Mouse (Mus musculus): Measurements from ENCODE around the gene Ubr2. TPM values are rescaled to one million over a fixed set of nuclear protein-coding genes. Genes with fewer than 3 reads are reported as not detected.
A peak's percentile ranks its signal among the peaks of the same experiment; 100 is the strongest.

The Ubr2 gene
- total and polyA plus RNA-seq, 3 experiments = 29.8 to 86.1 (median 63.9) TPM

DNA sequence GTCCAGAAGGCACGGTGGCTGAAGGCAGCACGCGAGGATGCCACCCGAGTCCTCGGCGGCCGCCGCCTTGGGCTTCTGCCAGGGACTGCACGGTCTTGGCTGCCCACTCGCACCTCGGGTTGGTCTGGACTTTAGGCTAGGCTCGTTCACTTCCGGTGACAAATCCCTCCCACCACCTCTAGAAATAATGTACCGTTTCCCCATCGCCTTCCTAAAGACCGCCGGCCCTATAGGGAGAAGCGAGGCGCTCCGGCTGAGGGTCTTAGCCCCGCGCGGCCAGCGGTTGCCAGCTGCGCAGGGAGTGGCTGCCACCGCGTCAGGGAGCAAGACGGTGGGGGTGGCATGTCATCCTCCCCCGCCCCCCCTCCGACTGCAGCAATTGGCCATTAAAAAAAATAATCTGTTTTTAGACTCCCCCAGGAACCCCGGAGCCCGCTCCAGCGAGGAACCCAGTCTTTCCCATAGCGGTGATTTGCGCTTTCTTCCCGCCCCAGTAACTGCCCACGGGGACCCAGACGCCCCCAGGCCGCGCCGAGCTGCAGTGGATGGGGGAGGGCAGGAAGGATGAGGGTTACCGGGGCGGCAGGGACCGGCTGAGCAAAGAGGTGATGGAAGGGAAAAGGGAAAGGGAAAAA lies 120.8 kb downstream of the Ubr2 start:
- Histone ChIP-seq H3K36me3 (ENCODE audit: control insufficient read depth, insufficient read depth, low read length) (peaks cover 7% of the 10 kb centered on the region), H3K9ac (ENCODE audit: low read depth, low read length) (peak overlapping the region; percentile 92), H3K4me3 (peak overlapping the region; percentile 77), H3K27ac (peak overlapping the region; percentile 96), H3K4me1 (ENCODE audit: control insufficient read depth, insufficient read depth, low read length) (peaks cover 9% of the 10 kb centered on the region), H3K79me2 (replicated peaks; ENCODE audit: control insufficient read depth, insufficient read depth, low read length) (no peaks in the 10 kb centered on the region), H3K27me3 (ENCODE audit: control insufficient read depth, insufficient read depth, low read length) (no peaks in the 10 kb centered on the region)
- DNase-seq = peak; percentile 83 to 85
- TF ChIP-seq EP300 (IDR thresholded peaks at IDR 0.05; ENCODE audit: insufficient read depth, low read depth, low read length) = no peak
- no peak for TF ChIP-seq CTCF (IDR thresholded peaks at IDR 0.05)
- TF ChIP-seq POLR2A (IDR thresholded peaks at IDR 0.05; ENCODE audit: insufficient read depth, low read depth, low read length) = 0 out of 2 replicates have a peak, but pooled peaks have one; percentile 58
- under 1% methylated on average over 43 of the region's 44 CpGs for WGBS
- intact Hi-C loops (cut with DNase I) = loop anchor here (1.0 kb wide), 2 partner anchors 34 to 107 kb away; partner anchors contain the start of gene Rpl7l1

DNA sequence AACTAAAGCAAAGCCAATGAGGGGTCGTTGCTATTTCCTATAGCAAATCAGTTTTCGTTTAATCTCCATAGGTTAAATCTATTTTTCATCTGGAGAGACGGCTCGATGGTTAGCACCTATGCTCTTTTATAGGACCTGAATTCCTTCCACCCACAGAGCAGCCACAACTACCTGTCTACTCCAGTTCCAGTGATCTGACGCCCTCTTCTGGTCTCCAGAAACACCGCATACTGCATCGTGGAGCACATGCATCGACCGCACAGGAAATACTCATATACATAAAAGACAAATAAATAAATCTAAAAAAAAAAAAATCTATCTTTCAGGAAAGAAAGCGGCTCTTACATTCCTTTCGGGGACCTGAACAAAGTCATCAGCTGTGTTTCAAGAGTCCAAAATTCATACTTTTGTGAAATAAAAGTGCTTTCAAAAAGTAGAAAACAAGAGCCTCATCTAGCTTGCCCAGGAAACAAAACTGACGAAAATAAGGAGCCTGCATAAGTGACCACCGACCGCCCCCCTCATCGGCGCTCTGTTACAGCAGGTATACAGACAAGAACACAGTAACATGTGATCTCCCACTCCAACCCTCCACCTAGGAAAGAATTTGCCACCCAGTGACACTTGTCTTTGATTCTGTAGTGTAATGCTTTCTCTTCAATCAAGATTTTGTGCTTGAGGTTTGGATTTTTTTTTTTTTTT lies 121.7 kb downstream of the Ubr2 start:
- peak in 1 of 2 experiments; percentile 45 for DNase-seq
- peak overlapping the region; percentile 96 for H3K27ac ChIP-seq
- intact Hi-C loops (cut with DNase I) = no loop called here

DNA sequence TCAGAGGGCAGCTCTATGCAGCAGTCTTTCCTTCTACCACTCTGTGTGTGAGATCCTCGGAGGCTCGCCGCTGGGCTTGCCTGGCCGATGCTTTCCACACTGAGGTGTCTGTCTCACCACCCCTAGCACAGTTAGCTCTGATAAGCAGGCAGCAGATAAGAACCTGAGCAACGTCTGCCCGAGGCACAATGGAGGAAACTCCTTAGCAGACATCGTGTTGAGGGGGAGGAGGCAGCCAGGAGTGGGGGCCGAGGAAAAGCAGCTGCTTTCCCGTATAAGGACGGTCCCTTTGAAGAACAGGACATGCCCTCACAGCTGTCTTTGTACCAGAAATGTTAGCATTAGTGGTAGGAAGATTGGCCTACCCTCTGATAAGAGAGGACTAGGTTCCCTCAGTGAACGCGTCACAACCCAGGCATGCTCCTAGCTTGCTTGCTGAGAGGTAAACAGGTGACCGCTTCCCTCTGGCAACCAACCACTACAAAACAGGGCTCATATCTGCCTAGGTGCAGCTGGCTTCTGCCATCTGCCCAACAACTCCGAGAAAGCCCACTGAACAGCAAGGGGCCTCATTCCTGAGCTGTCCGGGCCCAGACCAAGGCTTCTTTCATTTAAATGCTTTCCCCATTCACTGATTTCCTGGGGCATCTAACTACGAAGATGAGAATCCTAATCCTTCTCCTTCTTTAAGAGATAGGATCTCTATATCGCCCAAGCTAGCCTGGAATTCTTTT lies 124.3 kb downstream of the Ubr2 start:
- intact Hi-C loops (cut with DNase I) = no loop called here
- H3K79me2 ChIP-seq (replicated peaks; ENCODE audit: control insufficient read depth, insufficient read depth, low read length) = no peaks in the 10 kb centered on the region
- 39% methylated on average over 17 of the region's 17 CpGs for WGBS
- H3K9ac ChIP-seq (ENCODE audit: low read depth, low read length) = no peak overlapping the region
- no peak overlapping the region for H3K27ac ChIP-seq
- TF ChIP-seq POLR2A (IDR thresholded peaks at IDR 0.05; ENCODE audit: insufficient read depth, low read depth, low read length) = no peak
- no peak for TF ChIP-seq EP300 (IDR thresholded peaks at IDR 0.05; ENCODE audit: insufficient read depth, low read depth, low read length)
- no peak for TF ChIP-seq CTCF (IDR thresholded peaks at IDR 0.05)
- H3K4me3 ChIP-seq = no peak overlapping the region
- peaks cover 2% of the 10 kb centered on the region for H3K4me1 ChIP-seq (ENCODE audit: control insufficient read depth, insufficient read depth, low read length)
- no peaks in the 10 kb centered on the region for H3K27me3 ChIP-seq (ENCODE audit: control insufficient read depth, insufficient read depth, low read length)
- DNase-seq = peak in 1 of 2 experiments; percentile 17
- no peaks in the 10 kb centered on the region for H3K36me3 ChIP-seq (ENCODE audit: control insufficient read depth, insufficient read depth, low read length)

More for the DNA sequence above, 121.7 kb downstream of the Ubr2 start:
- no peaks in the 10 kb centered on the region for H3K79me2 ChIP-seq (replicated peaks; ENCODE audit: control insufficient read depth, insufficient read depth, low read length)
- TF ChIP-seq POLR2A (IDR thresholded peaks at IDR 0.05; ENCODE audit: insufficient read depth, low read depth, low read length) (no peak), CTCF (IDR thresholded peaks at IDR 0.05) (peak; percentile 79), EP300 (IDR thresholded peaks at IDR 0.05; ENCODE audit: insufficient read depth, low read depth, low read length) (0 out of 2 replicates have a peak, but pooled peaks have one; percentile 44)
- H3K36me3 ChIP-seq (ENCODE audit: control insufficient read depth, insufficient read depth, low read length) = peaks cover 7% of the 10 kb centered on the region
- peak overlapping the region; percentile 77 for H3K4me3 ChIP-seq
- H3K4me1 ChIP-seq (ENCODE audit: control insufficient read depth, insufficient read depth, low read length) = peaks cover 9% of the 10 kb centered on the region
- no peak overlapping the region for H3K9ac ChIP-seq (ENCODE audit: low read depth, low read length)
- H3K27me3 ChIP-seq (ENCODE audit: control insufficient read depth, insufficient read depth, low read length) = no peaks in the 10 kb centered on the region
- 47% methylated on average over 16 of the region's 16 CpGs for WGBS

DNA sequence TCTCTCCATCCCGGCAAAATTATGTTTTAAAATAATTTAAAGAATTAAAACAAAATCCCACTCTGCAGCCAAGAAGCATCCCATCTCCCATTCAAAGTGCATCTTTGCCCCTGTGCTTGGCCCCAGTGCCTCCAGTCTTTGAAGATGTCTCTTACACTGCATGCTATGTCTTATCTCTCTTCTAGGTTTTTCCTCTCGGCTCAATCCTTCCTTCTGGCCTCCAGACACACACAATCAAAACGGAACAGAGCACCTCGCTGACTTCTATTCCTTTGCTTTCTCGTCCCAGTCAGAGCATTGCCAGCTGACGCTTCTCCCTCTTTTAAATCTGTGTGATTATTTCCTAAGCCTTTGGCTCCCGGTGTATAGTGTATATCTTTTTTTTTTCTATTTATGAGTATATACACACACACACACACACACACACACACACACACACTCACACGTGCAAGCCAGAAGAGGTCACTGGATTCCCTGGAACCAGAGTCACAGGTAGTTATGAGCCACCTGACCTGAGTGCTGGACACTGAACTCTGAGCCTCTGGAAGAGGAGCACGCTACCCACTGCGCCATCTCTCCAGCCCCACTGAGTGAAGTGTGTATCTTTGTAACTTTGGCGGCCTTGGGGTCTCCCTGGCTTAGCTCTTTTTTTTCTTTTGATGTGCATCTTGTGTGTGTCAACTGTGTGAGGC lies 125.0 kb downstream of the Ubr2 start:
- WGBS = 68% methylated on average over 11 of the region's 11 CpGs
- intact Hi-C loops (cut with DNase I) = no loop called here
- no peak for DNase-seq
- Histone ChIP-seq H3K4me3 (no peak overlapping the region), H3K9ac (ENCODE audit: low read depth, low read length) (no peak overlapping the region), H3K4me1 (ENCODE audit: control insufficient read depth, insufficient read depth, low read length) (peaks cover 4% of the 10 kb centered on the region), H3K79me2 (replicated peaks; ENCODE audit: control insufficient read depth, insufficient read depth, low read length) (no peaks in the 10 kb centered on the region), H3K27ac (no peak overlapping the region), H3K36me3 (ENCODE audit: control insufficient read depth, insufficient read depth, low read length) (no peaks in the 10 kb centered on the region), H3K27me3 (ENCODE audit: control insufficient read depth, insufficient read depth, low read length) (no peaks in the 10 kb centered on the region)
- no peak for TF ChIP-seq EP300 (IDR thresholded peaks at IDR 0.05; ENCODE audit: insufficient read depth, low read depth, low read length)
- TF ChIP-seq POLR2A (IDR thresholded peaks at IDR 0.05; ENCODE audit: insufficient read depth, low read depth, low read length) = no peak
- TF ChIP-seq CTCF (IDR thresholded peaks at IDR 0.05) = no peak

DNA sequence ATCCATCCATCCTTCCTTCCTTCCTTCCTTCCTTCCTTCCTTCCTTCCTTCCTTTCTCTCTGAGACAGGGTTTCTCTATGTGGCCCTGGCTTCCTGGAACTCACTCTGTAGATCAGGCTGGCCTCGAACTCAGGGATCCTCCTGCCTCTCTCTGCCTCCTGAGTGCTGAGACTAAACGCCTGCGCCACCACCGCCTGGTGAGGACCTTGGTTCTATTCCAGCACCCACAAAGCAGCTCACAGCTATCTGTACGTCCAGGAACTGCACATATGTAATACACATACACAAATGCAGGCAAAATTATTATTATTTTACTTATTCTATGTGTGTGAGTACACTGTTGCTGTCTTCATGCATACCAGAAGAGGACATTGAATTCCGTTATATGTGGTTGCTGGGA lies 125.6 kb downstream of the Ubr2 start:
- Histone ChIP-seq H3K36me3 (ENCODE audit: control insufficient read depth, insufficient read depth, low read length) (no peaks in the 10 kb centered on the region), H3K4me3 (no peak overlapping the region), H3K27ac (no peak overlapping the region), H3K27me3 (ENCODE audit: control insufficient read depth, insufficient read depth, low read length) (no peaks in the 10 kb centered on the region), H3K4me1 (ENCODE audit: control insufficient read depth, insufficient read depth, low read length) (peaks cover 5% of the 10 kb centered on the region), H3K9ac (ENCODE audit: low read depth, low read length) (no peak overlapping the region), H3K79me2 (replicated peaks; ENCODE audit: control insufficient read depth, insufficient read depth, low read length) (no peaks in the 10 kb centered on the region)
- 94% methylated on average over 6 of the region's 6 CpGs for WGBS
- intact Hi-C loops (cut with DNase I) = no loop called here
- TF ChIP-seq EP300 (IDR thresholded peaks at IDR 0.05; ENCODE audit: insufficient read depth, low read depth, low read length) (no peak), POLR2A (IDR thresholded peaks at IDR 0.05; ENCODE audit: insufficient read depth, low read depth, low read length) (no peak), CTCF (IDR thresholded peaks at IDR 0.05) (no peak)
- DNase-seq = no peak

Measured in heart, adult 2 months (tissue).